Mouse (Mus musculus) thymus, adult 2 months (tissue): ENCODE measurements around the gene Farsa.

Experiments used
- CTCF ChIP-seq: fragments of 200-500 bp; IDR thresholded peaks from 2 replicates; pipeline ENCODE4 v1.5.1; 2012; ENCODE audit warnings: mild to moderate bottlenecking, control low read depth, low read length, moderate library complexity, borderline replicate concordance; ENCODE audit not compliant: control insufficient read depth, poor library complexity, insufficient read depth; ENCODE audit errors: extremely low read depth
- POLR2A ChIP-seq: fragments of 200-500 bp; IDR thresholded peaks from 2 replicates; pipeline ENCODE4 v1.6.1; 2012; ENCODE audit warnings: mild to moderate bottlenecking, low read length, control low read depth, moderate library complexity; ENCODE audit not compliant: control insufficient read depth, poor library complexity, insufficient read depth; ENCODE audit errors: extremely low read depth

DNA sequence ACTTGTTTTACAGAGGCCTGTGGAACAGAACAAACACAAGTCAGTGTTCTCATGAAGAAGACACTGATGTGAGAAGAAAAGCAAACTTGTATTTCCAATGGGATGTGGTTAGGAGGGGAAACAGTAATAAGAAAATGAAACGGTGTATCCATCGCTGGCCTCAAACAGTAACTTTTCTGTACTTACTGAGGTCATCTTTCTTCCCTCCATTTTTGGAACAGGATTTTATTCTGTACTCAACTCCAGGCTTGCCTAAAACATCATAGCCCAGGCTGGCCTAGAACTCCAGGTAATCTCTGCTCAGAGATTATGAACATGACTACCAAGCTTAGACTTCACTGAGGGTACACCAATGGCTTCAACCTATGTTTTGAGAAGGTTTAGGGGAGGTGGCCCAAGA is 17.4 kb upstream of the Farsa start:
- TF ChIP-seq CTCF (no peak), POLR2A (no peak)
